Mouse (Mus musculus) stomach, embryonic 14.5 days (tissue): ENCODE data around the gene Sirt5. TPM values are rescaled to one million over a fixed set of nuclear protein-coding genes. Genes with fewer than 3 reads are reported as not detected.
A peak's percentile ranks its signal among the peaks of the same experiment; 100 is the strongest.

Source experiments
- ATAC-seq: fragments of 200-750 bp; cut with Nextera tagmentation; 2 replicates; pipeline ENCODE4 v1.8.0; 2017; ENCODE audit warnings: low read depth, moderate TSS enrichment; ENCODE audit not compliant: insufficient number of reproducible peaks, insufficient read depth, low FRiP score
- H3K27ac ChIP-seq: fragments of 300-500 bp; sonication (generic); 2 replicates; pipeline ENCODE4 v1.5.1; 2014; ENCODE audit warnings: mild to moderate bottlenecking, low read length, moderate library complexity, mixed read lengths
- H3K27me3 ChIP-seq: fragments of 300-500 bp; sonication (generic); 2 replicates; pipeline ENCODE4 v1.6.1; 2014; ENCODE audit warnings: low read length, control low read depth, mixed read lengths; ENCODE audit not compliant: control insufficient read depth, insufficient read depth
- H3K36me3 ChIP-seq: fragments of 300-500 bp; sonication (generic); 2 replicates; pipeline ENCODE4 v1.6.1; 2014; ENCODE audit warnings: mild to moderate bottlenecking, control low read depth, low read length, moderate library complexity, mixed read lengths; ENCODE audit not compliant: control insufficient read depth, insufficient read depth
- H3K4me1 ChIP-seq: fragments of 300-500 bp; sonication (generic); 2 replicates; pipeline ENCODE4 v1.6.1; 2014; ENCODE audit warnings: low read length, control low read depth, mixed read lengths; ENCODE audit not compliant: control insufficient read depth, insufficient read depth
- H3K4me2 ChIP-seq: fragments of 300-500 bp; sonication (generic); replicated peaks from 2 replicates; pipeline ENCODE4 v1.6.1; 2014; ENCODE audit warnings: low read depth, low read length, control low read depth
- H3K4me3 ChIP-seq: fragments of 300-500 bp; sonication (generic); 2 replicates; pipeline ENCODE4 v1.5.1; 2014; ENCODE audit warnings: low read depth, low read length, control low read depth
- H3K9ac ChIP-seq: fragments of 300-500 bp; sonication (generic); replicated peaks from 2 replicates; pipeline ENCODE4 v1.6.1; 2014; ENCODE audit warnings: low read depth, mild to moderate bottlenecking, control low read depth, low read length, moderate library complexity, mixed read lengths
- H3K9me3 ChIP-seq: fragments of 300-500 bp; sonication (generic); 2 replicates; pipeline ENCODE4 v1.6.1; 2016; ENCODE audit warnings: low read depth, low read length, control low read depth; ENCODE audit not compliant: control insufficient read depth
- WGBS: fragments of 180-500 bp; shearing (Covaris S2); extraction: QIAGEN DNeasy Blood & Tissue Kit; methylation state at CpG from one replicate; pipeline ENCODE4 v1.1.7; 2014; 5-methylcytosine and 5-hydroxymethylcytosine counted together
- polyA plus RNA-seq: library from polyadenylated mRNA; unstranded; fragments of >200 nt; fragmentation: Nextera tagmentation; extraction: Ambion mirVana; gene quantifications from 2 replicates; pipeline ENCODE4 v1.2.1, GENCODE M21; 2014

Sirt5 gene
- polyA plus RNA-seq, 1 experiment from 2014 or later = 25.7 TPM

- 46% methylated on average over 16 of the region's 17 CpGs for WGBS
- Histone ChIP-seq H3K4me2 (peak overlapping the region; percentile 46; the same call in 1 of the 2 replicates), H3K4me3 (peak overlapping the region; percentile 79), H3K36me3 (peaks cover 17% of the 10 kb centered on the region), H3K27ac (peak overlapping the region; percentile 94; the same call in 1 of the 2 replicates), H3K4me1 (peaks cover 3% of the 10 kb centered on the region; the same call in 1 of the 2 replicates), H3K27me3 (no peaks in the 10 kb centered on the region), H3K9ac (peak overlapping the region; percentile 77), H3K9me3 (no peaks in the 10 kb centered on the region)
- no peak for ATAC-seq
Measured at GRCm38 (mm10) chr13:43397700-43398296, 32.5 kb downstream of the Sirt5 start.

- Histone ChIP-seq H3K27ac (peak within 1 kb of the TSS; percentile 94), H3K36me3 (peaks cover 24% of the 10 kb centered on the region), H3K4me3 (peak within 1 kb of the TSS; percentile 79), H3K9ac (peak within 1 kb of the TSS; percentile 77), H3K4me2 (peak within 1 kb of the TSS; percentile 46), H3K27me3 (no peaks in the 10 kb centered on the region), H3K4me1 (peaks cover 3% of the 10 kb centered on the region; the same call in 1 of the 2 replicates), H3K9me3 (no peaks in the 10 kb centered on the region)
- ATAC-seq = peak; percentile 89
- 1% methylated on average over 72 of the region's 72 CpGs for WGBS
Measured at GRCm38 (mm10) chr13:43398297-43399080, 33.2 kb downstream of the Sirt5 start, which contains the start of gene Nol7. Nol7 (plus strand) TSS chr13:43398390.

GRCm38 (mm10) chr13:43399576-43399975 is 34.3 kb downstream of the Sirt5 start:
- H3K36me3 ChIP-seq = peaks cover 25% of the 10 kb centered on the region
- no peak overlapping the region for H3K27ac ChIP-seq
- H3K4me2 ChIP-seq = peak overlapping the region; percentile 46
- no peak for ATAC-seq
- H3K9me3 ChIP-seq = no peaks in the 10 kb centered on the region
- peak overlapping the region; percentile 79; the same call in 1 of the 2 replicates for H3K4me3 ChIP-seq
- no peaks in the 10 kb centered on the region for H3K27me3 ChIP-seq
- H3K9ac ChIP-seq = no peak overlapping the region
- WGBS = 89% methylated on average over 5 of the region's 5 CpGs
- H3K4me1 ChIP-seq = peaks cover 3% of the 10 kb centered on the region; the same call in 1 of the 2 replicates

- H3K4me1 ChIP-seq = no peaks in the 10 kb centered on the region
- ATAC-seq = no peak
- WGBS = 89% methylated on average over 7 of the region's 7 CpGs
- no peak overlapping the region for H3K4me3 ChIP-seq
- no peaks in the 10 kb centered on the region for H3K27me3 ChIP-seq
- H3K9me3 ChIP-seq = no peaks in the 10 kb centered on the region
- no peak overlapping the region for H3K27ac ChIP-seq
- H3K9ac ChIP-seq = no peak overlapping the region
- no peak overlapping the region for H3K4me2 ChIP-seq
- peaks cover 58% of the 10 kb centered on the region for H3K36me3 ChIP-seq
Measured at GRCm38 (mm10) chr13:43412311-43412710, 47.0 kb downstream of the Sirt5 start.

GRCm38 (mm10) chr13:43413611-43414010 is 48.3 kb downstream of the Sirt5 start:
- Histone ChIP-seq H3K4me1 (no peaks in the 10 kb centered on the region), H3K9me3 (no peaks in the 10 kb centered on the region), H3K27ac (no peak overlapping the region), H3K36me3 (peaks cover 58% of the 10 kb centered on the region), H3K27me3 (no peaks in the 10 kb centered on the region), H3K4me2 (no peak overlapping the region), H3K4me3 (no peak overlapping the region), H3K9ac (no peak overlapping the region)
- no peak for ATAC-seq
- 91% methylated on average over 2 of the region's 2 CpGs for WGBS

- Histone ChIP-seq H3K4me1 (no peaks in the 10 kb centered on the region), H3K9me3 (no peaks in the 10 kb centered on the region), H3K4me3 (no peak overlapping the region), H3K27ac (no peak overlapping the region), H3K27me3 (no peaks in the 10 kb centered on the region), H3K36me3 (peaks cover 67% of the 10 kb centered on the region), H3K4me2 (no peak overlapping the region), H3K9ac (no peak overlapping the region)
- 90% methylated on average over 1 of the region's 1 CpGs for WGBS
- ATAC-seq = no peak
Measured at GRCm38 (mm10) chr13:43415249-43415648, 50.0 kb downstream of the Sirt5 start.

GRCm38 (mm10) chr13:43428436-43428835 is 63.1 kb downstream of the Sirt5 start:
- 92% methylated on average over 4 of the region's 4 CpGs for whole genome bisulfite sequencing

GRCm38 (mm10) chr13:43433395-43433794 is 68.1 kb downstream of the Sirt5 start:
- ATAC-seq = no peak
- H3K36me3 ChIP-seq = peaks cover 6% of the 10 kb centered on the region; the same call in 1 of the 2 replicates
- no peak overlapping the region for H3K4me3 ChIP-seq
- no peaks in the 10 kb centered on the region for H3K27me3 ChIP-seq
- H3K9ac ChIP-seq = no peak overlapping the region
- H3K4me1 ChIP-seq = 0 out of 2 replicates have a peak, but pooled peaks cover 3% of the 10 kb centered on the region
- WGBS = 84% methylated on average over 2 of the region's 2 CpGs
- H3K4me2 ChIP-seq = no peak overlapping the region
- no peaks in the 10 kb centered on the region for H3K9me3 ChIP-seq
- H3K27ac ChIP-seq = no peak overlapping the region

More at GRCm38 (mm10) chr13:43428436-43428835, 63.1 kb downstream of the Sirt5 start:
- no peak overlapping the region for H3K27ac ChIP-seq
- no peaks in the 10 kb centered on the region for H3K4me1 ChIP-seq
- H3K36me3 ChIP-seq = peaks cover 9% of the 10 kb centered on the region; the same call in 1 of the 2 replicates
- H3K9ac ChIP-seq = no peak overlapping the region
- no peak overlapping the region for H3K4me2 ChIP-seq
- no peak overlapping the region for H3K4me3 ChIP-seq
- no peaks in the 10 kb centered on the region for H3K27me3 ChIP-seq
- H3K9me3 ChIP-seq = no peaks in the 10 kb centered on the region
- ATAC-seq = no peak
